Mouse (Mus musculus): ENCODE data around the gene Atp6v0a4. TPM values are rescaled to one million over a fixed set of nuclear protein-coding genes. Genes with fewer than 3 reads are reported as not detected.
A peak's percentile ranks its signal among the peaks of the same experiment; 100 is the strongest.

Atp6v0a4 gene
- total RNA-seq (2021), result 1 to 10 TPM; 4.0 to 5.4 TPM
- long read RNA-seq, experiment 1, partial matches to known transcripts, result 1 of 2 reads
- long read RNA-seq, experiment 1, other reads (novel, unspliced or antisense), result 1 of 2 reads
- long read RNA-seq, experiment 2, partial matches to known transcripts, result 3 of 7 reads
- long read RNA-seq, experiment 2, other reads (novel, unspliced or antisense), result 2 of 7 reads

GRCm38 (mm10) chr6:38124207-38124835, at the start of gene Atp6v0a4:
TSS of gene Atp6v0a4 (minus strand) at chr6:38124586.
- DNase-seq, result no peak

GRCm38 (mm10) chr6:38165385-38165784, 41.0 kb upstream of the Atp6v0a4 start:
- DNase-seq, result no peak

GRCm38 (mm10) chr6:38164705-38165104, 40.3 kb upstream of the Atp6v0a4 start:
- DNase-seq, result no peak

- no peak for DNase-seq
Measured at GRCm38 (mm10) chr6:38162825-38163504, 38.6 kb upstream of the Atp6v0a4 start.

- no peak for DNase-seq
Measured at GRCm38 (mm10) chr6:38160556-38160955, 36.2 kb upstream of the Atp6v0a4 start.

- DNase-seq, result peak; percentile 92
Measured at GRCm38 (mm10) chr6:38160102-38160501, 35.7 kb upstream of the Atp6v0a4 start.

- no peak for DNase-seq
Measured at GRCm38 (mm10) chr6:38159576-38159975, 35.2 kb upstream of the Atp6v0a4 start.

- no peak for DNase-seq
Measured at GRCm38 (mm10) chr6:38157925-38158324, 33.5 kb upstream of the Atp6v0a4 start.

GRCm38 (mm10) chr6:38156204-38156603, 31.8 kb upstream of the Atp6v0a4 start:
- DNase-seq, result no peak

- no peak for DNase-seq
Measured at GRCm38 (mm10) chr6:38152305-38152704, 27.9 kb upstream of the Atp6v0a4 start.

GRCm38 (mm10) chr6:38149483-38149882, 25.1 kb upstream of the Atp6v0a4 start:
- DNase-seq, result no peak

- no peak for DNase-seq
Measured at GRCm38 (mm10) chr6:38148626-38149025, 24.2 kb upstream of the Atp6v0a4 start.

- no peak for DNase-seq
Measured at GRCm38 (mm10) chr6:38147301-38147700, 22.9 kb upstream of the Atp6v0a4 start.

GRCm38 (mm10) chr6:38145463-38146065, 21.2 kb upstream of the Atp6v0a4 start:
- DNase-seq, result no peak

GRCm38 (mm10) chr6:38144161-38144998, 20.0 kb upstream of the Atp6v0a4 start:
- DNase-seq, result peak; percentile 77

- no peak for DNase-seq
Measured at GRCm38 (mm10) chr6:38140402-38140801, 16.0 kb upstream of the Atp6v0a4 start.

- DNase-seq, result no peak
Measured at GRCm38 (mm10) chr6:38139086-38139485, 14.7 kb upstream of the Atp6v0a4 start.

- peak; percentile 72 for DNase-seq
Measured at GRCm38 (mm10) chr6:38134806-38135559, 10.6 kb upstream of the Atp6v0a4 start.

GRCm38 (mm10) chr6:38131801-38132231, 7.4 kb upstream of the Atp6v0a4 start:
- DNase-seq, result peak; percentile 85

GRCm38 (mm10) chr6:38129883-38130282, 5.5 kb upstream of the Atp6v0a4 start:
- DNase-seq, result no peak

GRCm38 (mm10) chr6:38128115-38128514, 3.7 kb upstream of the Atp6v0a4 start:
- no peak for DNase-seq

All from adrenal gland, postnatal 10 days (tissue).